ENCODE assay signal across 8 mouse cellular contexts in genomic region chr7:19164189-19164588, GRCm38 (mm10). TPM values are rescaled to one million over a fixed set of nuclear protein-coding genes. Genes with fewer than 3 reads are reported as not detected.
DNase-seq lines count a peak whose midpoint lies in the region; ATAC-seq lines count a peak whose summit lies in the region.

No protein-coding gene starts in this region.

- H3K27ac ChIP-seq in hindbrain, embryonic 14.5 days, result no peak overlapping the region
- H3K27ac ChIP-seq in liver, embryonic 15.5 days (replicated peaks), result no peak overlapping the region

- H3K4me2 ChIP-seq in hindbrain, embryonic 14.5 days (replicated peaks), result 0 out of 2 replicates have a peak overlapping the region, but pooled peaks have one; percentile 1
- H3K4me2 ChIP-seq in liver, embryonic 15.5 days, result peak overlapping the region; percentile 48

- no peak overlapping the region for H3K4me3 ChIP-seq in hindbrain, embryonic 14.5 days (replicated peaks; ENCODE audit: low read length)
- no peak overlapping the region for H3K4me3 ChIP-seq in liver, embryonic 15.5 days (replicated peaks)

- 0% methylated on average over 6 of the region's 6 CpGs for WGBS in hindbrain, embryonic 14.5 days
- 1% methylated on average over 6 of the region's 6 CpGs for WGBS in liver, embryonic 15.5 days (ENCODE audit: insufficient replicate concordance)

- H3K9ac ChIP-seq in hindbrain, embryonic 14.5 days, result no peak overlapping the region
- H3K9ac ChIP-seq in liver, embryonic 15.5 days, result no peak overlapping the region

- no peak for ATAC-seq in hindbrain, embryonic 14.5 days (ENCODE audit: low FRiP score)
- no peak for ATAC-seq in liver, embryonic 15.5 days (ENCODE audit: insufficient read depth)

- H3K4me1 ChIP-seq in hindbrain, embryonic 14.5 days (replicated peaks; ENCODE audit: control insufficient read depth, insufficient read depth, low read length), result peaks cover 24% of the 10 kb centered on the region; the same call in 1 of the 2 replicates
- peaks cover 42% of the 10 kb centered on the region for H3K4me1 ChIP-seq in liver, embryonic 15.5 days (replicated peaks)

- peaks cover 45% of the 10 kb centered on the region for H3K27me3 ChIP-seq in hindbrain, embryonic 14.5 days (ENCODE audit: control insufficient read depth, insufficient read depth, low read length)
- H3K27me3 ChIP-seq in liver, embryonic 15.5 days, result peaks cover 91% of the 10 kb centered on the region

- H3K9me3 ChIP-seq in hindbrain, embryonic 14.5 days (ENCODE audit: control insufficient read depth, low read length), result no peaks in the 10 kb centered on the region
- no peaks in the 10 kb centered on the region for H3K9me3 ChIP-seq in liver, embryonic 15.5 days (replicated peaks)

- H3K36me3 ChIP-seq in hindbrain, embryonic 14.5 days (replicated peaks; ENCODE audit: control insufficient read depth, insufficient read depth), result no peaks in the 10 kb centered on the region
- no peaks in the 10 kb centered on the region for H3K36me3 ChIP-seq in liver, embryonic 15.5 days (replicated peaks)

- DNase-seq in A20 (ENCODE audit: low read depth, low spot score) (peak; percentile 44), R1 (ENCODE audit: low read depth, low spot score) (peak; percentile 98)
- peak; percentile 22 for DNase-seq in hindbrain, embryonic 14.5 days (ENCODE audit: low spot score)
- no peak for DNase-seq in cerebellum, adult 9-11 months
- no peak for DNase-seq in right cerebral cortex, adult 18-20 months
- no peak for DNase-seq in left cerebral cortex, adult 18-20 months (ENCODE audit: low spot score in 2 of 2)
- no peak for DNase-seq in spleen, postnatal 4 days (ENCODE audit: low spot score in 2 of 2)

RNA-seq across cellular contexts. Expression of gene Gipr, which starts 1.7 kb away (rescaled TPM):
- 0.62 and 1.1 TPM in 2 replicates for polyA plus RNA-seq in hindbrain, embryonic 14.5 days (2014; fragmentation: Nextera tagmentation; extraction: Ambion mirVana)
- polyA plus RNA-seq in liver, embryonic 15.5 days (2015; fragmentation: Nextera tagmentation; extraction: Ambion mirVana), result 0.36 and 1.0 TPM in 2 replicates
- total RNA-seq in left cerebral cortex, adult 18-20 months (2021), result 1 to 10 TPM; 1.4 to 1.8 TPM

RNA-seq across cellular contexts. Expression of gene Eml2, which starts 12.0 kb away (rescaled TPM):
- 3.4 and 3.6 TPM in 2 replicates for polyA plus RNA-seq in hindbrain, embryonic 14.5 days (2014; fragmentation: Nextera tagmentation; extraction: Ambion mirVana)
- 3.9 and 4.2 TPM in 2 replicates for polyA plus RNA-seq in liver, embryonic 15.5 days (2015; fragmentation: Nextera tagmentation; extraction: Ambion mirVana)
- total RNA-seq in left cerebral cortex, adult 18-20 months (2021), result 100 to 1,000 TPM; 141 to 147 TPM

RNA-seq across cellular contexts. Expression of gene Snrpd2, which starts 14.7 kb away (rescaled TPM):
- polyA plus RNA-seq in hindbrain, embryonic 14.5 days (2014; fragmentation: Nextera tagmentation; extraction: Ambion mirVana), result 104 and 110 TPM in 2 replicates
- 52.8 and 55.6 TPM in 2 replicates for polyA plus RNA-seq in liver, embryonic 15.5 days (2015; fragmentation: Nextera tagmentation; extraction: Ambion mirVana)
- 10 to 100 TPM; 73.9 to 78.5 TPM for total RNA-seq in left cerebral cortex, adult 18-20 months (2021)

RNA-seq across cellular contexts. Expression of gene Qpctl, which starts 15.1 kb away (rescaled TPM):
- 19.1 and 20.3 TPM in 2 replicates for polyA plus RNA-seq in hindbrain, embryonic 14.5 days (2014; fragmentation: Nextera tagmentation; extraction: Ambion mirVana)
- polyA plus RNA-seq in liver, embryonic 15.5 days (2015; fragmentation: Nextera tagmentation; extraction: Ambion mirVana), result 4.1 and 4.6 TPM in 2 replicates
- total RNA-seq in left cerebral cortex, adult 18-20 months (2021), result 10 to 100 TPM; 15.0 to 17.0 TPM

RNA-seq across cellular contexts. Expression of gene Fbxo46, which starts 44.5 kb away (rescaled TPM):
- polyA plus RNA-seq in hindbrain, embryonic 14.5 days (2014; fragmentation: Nextera tagmentation; extraction: Ambion mirVana), result 10.9 and 11.9 TPM in 2 replicates
- polyA plus RNA-seq in liver, embryonic 15.5 days (2015; fragmentation: Nextera tagmentation; extraction: Ambion mirVana), result 5.1 TPM in 2 replicates
- 10 to 100 TPM; 13.6 to 15.6 TPM for total RNA-seq in left cerebral cortex, adult 18-20 months (2021)

Comparison
In these comparisons a context has a peak if more than half of its experiments do, and no peak if none do; other contexts are left out.
1. DNase-seq: peak in A20 (single experiment), R1 (single experiment) and hindbrain, embryonic 14.5 days (single experiment); none in cerebellum, adult 9-11 months (single experiment), right cerebral cortex, adult 18-20 months (single experiment), left cerebral cortex, adult 18-20 months (0 of 2) and spleen, postnatal 4 days (0 of 2).